Mouse (Mus musculus) Patski (cell line): ENCODE data around the gene Ldlrap1. TPM values are rescaled to one million over a fixed set of nuclear protein-coding genes. Genes with fewer than 3 reads are reported as not detected.

Source experiments
- ATAC-seq: fragments of 100-300 bp; one replicate; pipeline ENCODE4 v1.8.0; 2021
- CTCF ChIA-PET: fragments of 350-600 bp; sonication (Branson Sonifier 250); formaldehyde crosslinking; loops from one replicate; lab custom pipeline; 2022; ENCODE audit warnings: inconsistent platforms; lab: Charles Lee
- POLR2A ChIA-PET: fragments of 350-600 bp; sonication (Branson Sonifier 250); formaldehyde crosslinking; loops from one replicate; lab custom pipeline; 2022; ENCODE audit warnings: antibody characterized with exemption, inconsistent platforms; lab: Charles Lee
- DNase-seq: peaks from one replicate; pipeline ENCODE4 v3.0.0-alpha.2; 2011; ENCODE audit warnings: low read depth, low spot score
- H3K27me3 ChIP-seq: fragments of 371-371 bp; one replicate; pipeline ENCODE4 v1.5.1; 2021
- CTCF ChIP-seq: fragments of 100-300 bp; IDR thresholded peaks from one replicate; pipeline ENCODE4 v1.5.1; 2021
- in situ Hi-C: fragments of 300-500 bp; cut with MboI; formaldehyde crosslinking; loops from 3 replicates; pipeline ENCODE4 v1.11.1; 2018; ENCODE audit warnings: low pct_unique_long_range_greater_than_20kb, mixed read lengths
- polyA plus RNA-seq: library from polyadenylated mRNA; unstranded; gene quantifications from one replicate; pipeline ENCODE4 v1.2.3, GENCODE M21; 2021

The Ldlrap1 gene
- polyA plus RNA-seq, 1 experiment from 2014 or later, result 17.1 TPM

- POLR2A ChIA-PET, result interaction anchor here (0.7 kb wide), 1 partner anchor 72 kb away, joined by 3 read pairs; no protein-coding TSS in a partner anchor
- in situ Hi-C loops, result no loop called here
- no peaks in the 10 kb centered on the region for H3K27me3 ChIP-seq
- DNase-seq (no peak), ATAC-seq (no peak)
- CTCF ChIA-PET, result no interaction called here
- no peak for TF ChIP-seq CTCF
These were observed 28.3 kb downstream of the Ldlrap1 start for GRCm38 (mm10) chr4:134739530-134739929.

DNA sequence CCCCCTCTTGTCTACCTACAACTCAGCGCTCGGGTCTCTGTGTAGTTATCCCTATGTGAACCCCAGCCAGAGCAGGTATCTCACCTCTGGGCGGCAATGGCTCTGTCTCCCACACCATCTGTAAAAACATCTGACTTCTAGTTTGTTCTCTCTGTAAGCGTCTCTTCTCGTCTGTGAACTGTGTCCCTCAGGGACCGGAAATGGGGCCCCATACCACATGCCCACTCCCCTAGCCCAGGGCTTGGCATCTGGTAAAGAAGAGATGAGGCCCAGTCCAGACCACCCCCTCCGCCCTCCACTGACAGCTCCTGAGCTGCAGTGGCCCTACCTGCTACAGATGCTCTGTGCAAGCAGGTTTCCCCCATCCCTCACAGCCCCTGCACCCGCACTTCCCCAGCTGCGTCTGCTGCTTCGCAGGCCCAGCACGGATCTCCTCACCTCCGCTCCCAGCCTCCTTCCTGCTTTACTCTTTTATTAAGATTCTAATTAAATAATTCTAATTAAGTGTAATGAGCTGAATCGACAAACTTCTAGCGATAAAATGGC is 30.4 kb downstream of the Ldlrap1 start:
- ATAC-seq, result no peak
- ChIA-PET POLR2A (no interaction called here), CTCF (no interaction called here)
- DNase-seq, result no peak
- no peaks in the 10 kb centered on the region for H3K27me3 ChIP-seq
- no peak for TF ChIP-seq CTCF
- in situ Hi-C loops, result no loop called here

GRCm38 (mm10) chr4:134736147-134736546 is 31.7 kb downstream of the Ldlrap1 start:
- in situ Hi-C loops, result no loop called here
- no peaks in the 10 kb centered on the region for H3K27me3 ChIP-seq
- DNase-seq (no peak), ATAC-seq (no peak)
- ChIA-PET CTCF (interaction anchor here (1.6 kb wide), 1 partner anchor 34 kb away, joined by 3 read pairs; no protein-coding TSS in a partner anchor), POLR2A (no interaction called here)
- no peak for TF ChIP-seq CTCF

DNA sequence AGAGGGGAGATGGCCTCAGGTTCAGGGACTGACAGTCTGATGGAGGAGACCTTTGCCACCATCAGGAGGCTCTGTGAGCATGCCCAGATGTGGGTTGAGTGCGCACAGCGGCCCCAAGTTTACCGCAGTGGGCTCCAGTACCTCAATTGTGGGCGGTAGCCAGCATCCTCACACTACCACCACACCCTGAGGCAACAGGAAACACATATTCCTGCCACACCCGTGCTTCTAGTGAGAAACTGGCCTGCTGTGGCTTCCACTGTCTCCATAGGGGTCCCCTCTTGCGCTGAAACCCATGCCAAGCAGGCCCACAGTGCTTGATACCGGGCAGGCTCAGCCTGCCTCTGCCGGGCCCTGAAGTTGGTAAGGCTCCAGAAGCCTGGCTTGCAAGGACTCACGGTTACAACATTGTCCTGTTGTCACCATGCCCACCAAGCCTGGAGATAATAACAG is 33.2 kb downstream of the Ldlrap1 start:
- DNase-seq (no peak), ATAC-seq (no peak)
- in situ Hi-C loops, result no loop called here
- no peak for TF ChIP-seq CTCF
- no peaks in the 10 kb centered on the region for H3K27me3 ChIP-seq
- ChIA-PET CTCF (interaction anchor here (0.9 kb wide), 1 partner anchor 11 kb away, joined by 4 read pairs; no protein-coding TSS in a partner anchor), POLR2A (interaction anchor here (0.7 kb wide), 1 partner anchor 33 kb away, joined by 5 read pairs; the partner anchor contains the start of gene Ldlrap1)

DNA sequence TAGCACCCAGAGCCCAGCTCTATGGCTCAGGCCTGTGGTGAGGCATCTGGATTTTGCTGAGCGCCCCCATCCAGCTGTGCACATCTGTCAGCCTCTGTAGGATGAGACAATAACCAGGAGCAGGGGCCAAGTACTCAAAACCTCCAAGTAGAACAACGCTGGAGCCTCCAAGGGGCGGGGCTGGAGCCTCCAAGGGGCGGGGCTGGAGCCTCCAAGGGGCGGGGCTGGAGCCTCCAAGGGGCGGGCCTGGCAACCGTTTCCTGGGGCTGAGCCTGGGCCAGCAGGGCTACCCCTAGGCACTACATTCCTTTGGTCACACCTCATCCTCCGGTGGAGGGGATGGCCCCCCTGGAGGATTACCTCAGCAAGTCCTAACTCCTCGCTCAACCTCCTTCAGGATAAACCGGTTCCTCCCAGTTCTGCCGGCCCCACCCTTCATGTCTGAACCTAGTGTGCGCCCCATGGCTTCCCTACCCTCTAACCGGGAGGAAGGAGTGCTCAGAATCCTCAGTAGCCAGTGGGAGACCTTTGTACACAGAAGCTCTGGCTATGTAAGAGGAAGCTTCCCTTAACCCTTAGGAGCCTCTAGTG is 33.7 kb downstream of the Ldlrap1 start:
- POLR2A ChIA-PET, result no interaction called here
- CTCF ChIA-PET, result interaction anchor here (0.9 kb wide), 1 partner anchor 12 kb away, joined by 4 read pairs; no protein-coding TSS in a partner anchor
- H3K27me3 ChIP-seq, result no peaks in the 10 kb centered on the region
- DNase-seq, result peak; percentile 70
- in situ Hi-C loops, result no loop called here
- no peak for TF ChIP-seq CTCF
- peak; percentile 92 for ATAC-seq

DNA sequence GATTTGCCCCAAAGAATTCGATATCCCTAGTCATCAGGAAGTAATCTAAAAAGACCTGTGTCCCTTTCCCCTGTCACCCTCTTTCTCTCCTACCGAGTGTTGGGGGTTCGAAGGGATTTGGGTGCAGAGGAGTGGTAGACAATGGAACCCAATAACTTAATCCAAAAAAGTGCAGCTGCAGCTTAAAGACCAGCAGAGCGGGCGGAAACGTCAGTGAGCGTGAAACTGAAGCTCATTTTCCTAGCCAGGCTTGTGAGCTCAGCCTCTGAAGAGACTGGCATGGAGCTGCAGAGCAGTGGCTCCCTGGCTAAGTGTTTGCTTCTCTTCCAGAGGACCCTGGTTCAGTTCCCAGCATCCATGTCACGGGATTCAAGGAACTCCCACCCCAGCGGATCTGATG is 34.5 kb downstream of the Ldlrap1 start:
- in situ Hi-C loops, result no loop called here
- no peak for ATAC-seq
- POLR2A ChIA-PET, result no interaction called here
- CTCF ChIA-PET, result no interaction called here
- DNase-seq, result no peak
- no peak for TF ChIP-seq CTCF
- no peaks in the 10 kb centered on the region for H3K27me3 ChIP-seq

- in situ Hi-C loops, result no loop called here
- TF ChIP-seq CTCF, result no peak
- DNase-seq, result no peak
These were observed 37.7 kb downstream of the Ldlrap1 start for GRCm38 (mm10) chr4:134730106-134730505.

GRCm38 (mm10) chr4:134725735-134726345 is 42.0 kb downstream of the Ldlrap1 start:
- no peak for TF ChIP-seq CTCF
- ATAC-seq (no peak), DNase-seq (no peak)
- ChIA-PET POLR2A (interaction anchor here (0.6 kb wide), 1 partner anchor 107 kb away, joined by 3 read pairs; no protein-coding TSS in a partner anchor), CTCF (interaction anchor here (0.8 to 1.5 kb wide), 4 partner anchors 11 to 47 kb away, joined by 3 read pairs; no protein-coding TSS in a partner anchor)
- in situ Hi-C loops, result no loop called here
- H3K27me3 ChIP-seq, result no peaks in the 10 kb centered on the region

More at GRCm38 (mm10) chr4:134730106-134730505, 37.7 kb downstream of the Ldlrap1 start:
- H3K27me3 ChIP-seq, result no peaks in the 10 kb centered on the region
- ChIA-PET POLR2A (no interaction called here), CTCF (no interaction called here)
- ATAC-seq, result no peak

DNA sequence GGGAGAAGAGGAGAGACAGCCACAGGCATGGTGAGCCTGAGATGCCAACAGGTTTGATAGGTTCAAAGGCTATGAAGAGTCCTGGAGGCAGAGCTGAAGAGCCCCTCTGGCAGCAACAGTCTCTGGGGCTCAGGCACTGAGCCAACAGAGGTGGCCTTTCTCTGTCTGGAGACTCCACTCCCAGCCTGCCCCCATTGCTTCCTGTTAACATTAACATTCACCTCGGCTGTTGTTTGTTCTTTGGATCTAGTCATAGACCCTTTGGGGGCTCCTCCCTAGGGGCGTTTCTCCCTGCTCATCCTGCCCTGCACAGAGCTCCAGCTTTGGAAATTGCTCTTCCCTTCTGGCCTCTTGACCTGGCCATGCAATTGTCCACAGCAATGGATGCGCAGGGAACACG is 42.9 kb downstream of the Ldlrap1 start:
- no peak for TF ChIP-seq CTCF
- in situ Hi-C loops, result no loop called here
- H3K27me3 ChIP-seq, result no peaks in the 10 kb centered on the region
- DNase-seq, result no peak
- POLR2A ChIA-PET, result no interaction called here
- CTCF ChIA-PET, result interaction anchor here (2.5 kb wide), 1 partner anchor 11 kb away, joined by 9 read pairs; no protein-coding TSS in a partner anchor
- ATAC-seq, result no peak

GRCm38 (mm10) chr4:134723251-134723650 is 44.6 kb downstream of the Ldlrap1 start:
- ATAC-seq (no peak), DNase-seq (no peak)
- ChIA-PET POLR2A (interaction anchor here (1.3 kb wide), 1 partner anchor 23 kb away, joined by 3 read pairs; no protein-coding TSS in a partner anchor), CTCF (interaction anchor here (1.3 to 2.5 kb wide), 2 partner anchors 10 to 70 kb away, joined by 4 to 9 read pairs; no protein-coding TSS in a partner anchor)
- in situ Hi-C loops, result no loop called here
- no peak for TF ChIP-seq CTCF
- no peaks in the 10 kb centered on the region for H3K27me3 ChIP-seq
